Mouse (Mus musculus) MEL (cell line): ENCODE data around the gene Enox1. TPM values are rescaled to one million over a fixed set of nuclear protein-coding genes. Genes with fewer than 3 reads are reported as not detected.

ENCODE experiments used
- DNase-seq: peaks from one replicate; pipeline ENCODE4 v3.0.0; 2011; ENCODE audit warnings: low read depth, low spot score
- H3K27ac ChIP-seq: 2 replicates; pipeline ENCODE4 v1.5.1; 2012; ENCODE audit warnings: low read depth, mild to moderate bottlenecking, control low read depth, low read length, moderate library complexity; ENCODE audit not compliant: control insufficient read depth
- H3K27me3 ChIP-seq, 2 experiments: fragments of 150-350 bp in 1 of 2; sonication (generic) in 1 of 2; 2 replicates each; pipeline ENCODE4 v1.6.1; 2012; ENCODE audit warnings: low read length in 2 of 2, mild to moderate bottlenecking in 2 of 2, improper control_type of control experiment in 1 of 2, moderate library complexity in 1 of 2; ENCODE audit not compliant: insufficient read depth in 2 of 2, control insufficient read depth in 1 of 2
- H3K36me3 ChIP-seq, 2 experiments: 2 replicates each; pipeline ENCODE4 v1.6.1; 2012 to 2014; ENCODE audit warnings: low read length in 2 of 2, improper control_type of control experiment in 1 of 2, inconsistent platforms in 1 of 2, mild to moderate bottlenecking in 1 of 2; ENCODE audit not compliant: insufficient read depth in 2 of 2, control insufficient read depth in 1 of 2
- H3K4me1 ChIP-seq, 2 experiments: fragments of 150-350 bp in 1 of 2; sonication (generic) in 1 of 2; 2 replicates each; pipeline ENCODE4 v1.6.1; 2012; ENCODE audit warnings: low read length in 2 of 2, improper control_type of control experiment in 1 of 2, mild to moderate bottlenecking in 1 of 2; ENCODE audit not compliant: insufficient read depth in 2 of 2, control insufficient read depth in 1 of 2
- H3K4me3 ChIP-seq, 2 experiments: fragments of 150-350 bp in 1 of 2; sonication (generic) in 1 of 2; 2 replicates each; pipeline ENCODE4 v1.5.1; 2012; ENCODE audit warnings: low read depth in 2 of 2, low read length in 2 of 2, mild to moderate bottlenecking in 2 of 2, moderate library complexity in 2 of 2, control low read depth in 1 of 2, improper control_type of control experiment in 1 of 2; ENCODE audit not compliant: control insufficient read depth in 1 of 2, insufficient read depth in 1 of 2
- H3K79me2 ChIP-seq: 2 replicates; pipeline ENCODE4 v1.6.1; 2012; ENCODE audit warnings: mild to moderate bottlenecking, low read length, moderate library complexity; ENCODE audit not compliant: control insufficient read depth, poor library complexity, insufficient read depth
- H3K9ac ChIP-seq: 2 replicates; pipeline ENCODE4 v1.6.1; 2012; ENCODE audit warnings: low read depth, mild to moderate bottlenecking, control low read depth, low read length, moderate library complexity; ENCODE audit not compliant: control insufficient read depth, poor library complexity, severe bottlenecking
- H3K9me3 ChIP-seq: fragments of 150-350 bp; sonication (generic); replicated peaks from 2 replicates; pipeline ENCODE4 v1.6.1; 2012; ENCODE audit warnings: mild to moderate bottlenecking, low read length, improper control_type of control experiment, moderate library complexity; ENCODE audit not compliant: insufficient read depth
- CHD1 ChIP-seq: IDR thresholded peaks from 2 replicates; pipeline ENCODE4 v1.6.1; 2012; ENCODE audit warnings: low read depth, mild to moderate bottlenecking, inconsistent platforms, low read length, improper control_type of control experiment
- CTCF ChIP-seq, 3 experiments: IDR thresholded peaks in 2 of 3; conservative IDR thresholded peaks in 1 of 3; 2 replicates each; pipeline ENCODE4 v1.5.1; 2011 to 2012; ENCODE audit warnings: low read length in 3 of 3, low read depth in 2 of 3, mild to moderate bottlenecking in 2 of 3, improper control_type of control experiment in 1 of 3, inconsistent platforms in 1 of 3, mixed read lengths in 1 of 3, moderate library complexity in 1 of 3; ENCODE audit not compliant: control insufficient read depth in 1 of 3, insufficient read depth in 1 of 3, poor library complexity in 1 of 3, severe bottlenecking in 1 of 3
- E2F4 ChIP-seq: IDR thresholded peaks from 2 replicates; pipeline ENCODE4 v1.6.1; 2011; ENCODE audit warnings: low read depth, low read length, improper control_type of control experiment, borderline replicate concordance
- ELF1 ChIP-seq: IDR thresholded peaks from 2 replicates; pipeline ENCODE4 v1.6.1; 2014; ENCODE audit warnings: low read depth, mild to moderate bottlenecking, inconsistent platforms, low read length, improper control_type of control experiment, moderate library complexity
- GABPA ChIP-seq: IDR thresholded peaks from 2 replicates; pipeline ENCODE4 v1.6.1; 2012; ENCODE audit warnings: low read depth, mild to moderate bottlenecking, inconsistent platforms, low read length, improper control_type of control experiment, moderate library complexity
- GATA1 ChIP-seq: IDR thresholded peaks from 2 replicates; pipeline ENCODE4 v1.6.1; 2011; ENCODE audit warnings: low read depth, low read length, improper control_type of control experiment
- HCFC1 ChIP-seq: IDR thresholded peaks from 2 replicates; pipeline ENCODE4 v1.6.1; 2012; ENCODE audit warnings: low read depth, mild to moderate bottlenecking, inconsistent platforms, low read length, improper control_type of control experiment, moderate library complexity
- JUND ChIP-seq: IDR thresholded peaks from 2 replicates; pipeline ENCODE4 v1.6.1; 2011; ENCODE audit warnings: low read depth, mild to moderate bottlenecking, improper control_type of control experiment, low read length
- KAT2A ChIP-seq: conservative IDR thresholded peaks from 2 replicates; pipeline ENCODE4 v1.6.1; 2012; ENCODE audit warnings: low read depth, low read length, improper control_type of control experiment, inconsistent platforms
- MAZ ChIP-seq: IDR thresholded peaks from 2 replicates; pipeline ENCODE4 v1.6.1; 2012; ENCODE audit warnings: low read depth, mild to moderate bottlenecking, inconsistent platforms, low read length, improper control_type of control experiment
- NELFE ChIP-seq: IDR thresholded peaks from 2 replicates; pipeline ENCODE4 v1.6.1; 2011; ENCODE audit warnings: low read depth, low read length, improper control_type of control experiment
- NRF1 ChIP-seq: IDR thresholded peaks from 2 replicates; pipeline ENCODE4 v1.6.1; 2014; ENCODE audit warnings: low read depth, mild to moderate bottlenecking, inconsistent platforms, low read length, improper control_type of control experiment, moderate library complexity; ENCODE audit not compliant: poor library complexity, insufficient read depth, severe bottlenecking
- POLR2AphosphoS2 ChIP-seq: IDR thresholded peaks from 2 replicates; pipeline ENCODE4 v1.6.1; 2011; ENCODE audit warnings: low read length, improper control_type of control experiment
- RCOR1 ChIP-seq: IDR thresholded peaks from 2 replicates; pipeline ENCODE4 v1.6.1; 2012; ENCODE audit warnings: low read depth, mild to moderate bottlenecking, inconsistent platforms, low read length, improper control_type of control experiment
- SMC3 ChIP-seq: IDR thresholded peaks from 2 replicates; pipeline ENCODE4 v1.6.1; 2011; ENCODE audit warnings: low read depth, low read length, improper control_type of control experiment
- UBTF ChIP-seq: IDR thresholded peaks from 2 replicates; pipeline ENCODE4 v1.6.1; 2012; ENCODE audit warnings: low read depth, mild to moderate bottlenecking, inconsistent platforms, low read length, improper control_type of control experiment, moderate library complexity, borderline replicate concordance; ENCODE audit not compliant: insufficient read depth
- ZKSCAN1 ChIP-seq: IDR thresholded peaks from 2 replicates; pipeline ENCODE4 v1.6.1; 2012; ENCODE audit warnings: low read depth, mild to moderate bottlenecking, inconsistent platforms, low read length, improper control_type of control experiment, moderate library complexity
- ZMIZ1 ChIP-seq: IDR thresholded peaks from 2 replicates; pipeline ENCODE4 v1.6.1; 2012; ENCODE audit warnings: low read depth, mild to moderate bottlenecking, inconsistent platforms, low read length, improper control_type of control experiment, moderate library complexity
- polyA plus RNA-seq, 2 experiments: library from polyadenylated mRNA; stranded (reverse) in 1 of 2; unstranded in 1 of 2; fragments of >175 nt in 1 of 2; fragments of >200 nt in 1 of 2; gene quantifications; 2 replicates each; pipeline versions ENCODE4 v1.2.1 to v1.2.4; 2012; ENCODE audit warnings: low replicate concordance in 2 of 2, low read depth in 1 of 2; ENCODE audit not compliant: insufficient read length in 2 of 2, insufficient read depth in 1 of 2, missing spikeins in 1 of 2
- total RNA-seq: library from RNA; depleted of rRNA; stranded (reverse); fragments of 300-350 nt; gene quantifications from 2 replicates; pipeline ENCODE4 v1.2.3, GENCODE M21; 2012

Gene Enox1
- total and polyA plus RNA-seq, 3 experiments, result not detected

DNA sequence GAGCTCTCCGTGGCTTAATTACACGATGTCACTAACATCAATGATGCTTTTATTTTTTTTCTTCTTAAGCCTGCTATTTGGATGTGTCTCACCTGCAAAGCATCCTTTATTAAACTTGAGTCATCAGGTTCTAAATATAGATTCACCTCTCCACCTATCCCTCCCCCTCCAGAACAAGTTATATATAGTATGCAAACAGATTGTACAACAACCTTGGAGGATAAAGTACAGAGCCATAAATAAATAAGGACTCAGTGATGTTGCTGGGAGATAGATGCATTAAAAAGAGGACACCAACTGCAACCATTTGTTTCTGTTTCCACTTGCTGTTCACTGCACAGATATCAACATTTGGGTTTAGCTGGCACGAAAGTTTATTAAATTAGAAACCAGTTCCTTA lies 141.8 kb downstream of the Enox1 start:
- H3K36me3 ChIP-seq, result no peaks in the 10 kb centered on the region
- no peaks in the 10 kb centered on the region for H3K9me3 ChIP-seq
- H3K79me2 ChIP-seq, result no peaks in the 10 kb centered on the region
- DNase-seq, result no peak
- TF ChIP-seq ELF1 (no peak), ZKSCAN1 (no peak), SMC3 (no peak), JUND (no peak), POLR2AphosphoS2 (no peak), ZMIZ1 (no peak), E2F4 (no peak), CHD1 (no peak), CTCF (IDR thresholded peaks at IDR 0.05 in 2 of 3, conservative IDR thresholded peaks at IDR 0.05 in 1 of 3; ENCODE audit: control insufficient read depth in 1 of 3, insufficient read depth in 1 of 3, low read depth in 2 of 3, low read length in 3 of 3, poor library complexity in 1 of 3, severe bottlenecking in 1 of 3) (no peak), GABPA (no peak), GATA1 (no peak), NELFE (no peak), HCFC1 (no peak), KAT2A (no peak), MAZ (no peak), RCOR1 (no peak), NRF1 (no peak), UBTF (no peak)
- H3K27ac ChIP-seq, result no peak overlapping the region
- H3K4me1 ChIP-seq, result no peaks in the 10 kb centered on the region
- no peaks in the 10 kb centered on the region for H3K27me3 ChIP-seq
- H3K9ac ChIP-seq, result no peak overlapping the region
- no peak overlapping the region for H3K4me3 ChIP-seq

DNA sequence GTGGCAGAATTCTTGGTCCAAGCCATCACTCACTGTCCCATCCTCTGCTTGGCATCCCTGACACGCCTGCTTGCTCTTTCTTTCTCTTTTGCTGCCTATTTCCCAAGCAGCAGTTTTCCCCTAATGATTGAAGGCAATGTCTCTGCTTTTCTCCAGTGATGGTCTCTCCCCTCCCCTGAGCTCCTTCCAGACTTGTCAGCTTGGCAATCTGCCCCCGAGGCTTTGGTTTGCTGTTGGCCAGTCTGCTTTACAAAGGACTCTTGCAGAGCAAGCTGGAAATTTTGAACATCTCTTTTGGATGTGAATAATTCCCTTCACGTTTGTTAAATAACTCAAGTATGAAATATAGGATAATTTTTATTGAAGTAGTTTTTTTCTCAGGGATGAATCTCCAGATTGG lies 153.0 kb downstream of the Enox1 start:
- no peaks in the 10 kb centered on the region for H3K9me3 ChIP-seq
- no peak for DNase-seq

More for the DNA sequence above, 153.0 kb downstream of the Enox1 start:
- H3K9ac ChIP-seq, result no peak overlapping the region
- H3K36me3 ChIP-seq, result no peaks in the 10 kb centered on the region
- H3K4me1 ChIP-seq, result no peaks in the 10 kb centered on the region
- no peaks in the 10 kb centered on the region for H3K27me3 ChIP-seq
- no peak overlapping the region for H3K27ac ChIP-seq
- TF ChIP-seq SMC3, result no peak
- no peak overlapping the region for H3K4me3 ChIP-seq
- H3K79me2 ChIP-seq, result no peaks in the 10 kb centered on the region
